Mouse (Mus musculus): ENCODE results near the gene Ces3a. TPM values are rescaled to one million over a fixed set of nuclear protein-coding genes. Genes with fewer than 3 reads are reported as not detected.
A peak's percentile ranks its signal among the peaks of the same experiment; 100 is the strongest.

Gene Ces3a
- polyA plus RNA-seq (2015; fragmentation: Nextera tagmentation; extraction: Ambion mirVana): 97.8 and 102 TPM in 2 replicates

GRCm38 (mm10) chr8:105048371-105048854, at the start of gene Ces3a:
TSS of gene Ces3a (plus strand) at chr8:105048601.
- Histone ChIP-seq H3K27ac (ENCODE audit: low read depth) (no peak within 1 kb of the TSS), H3K9me3 (ENCODE audit: low read length) (no peaks in the 10 kb centered on the region), H3K4me1 (ENCODE audit: insufficient read depth) (0 out of 2 replicates have a peak, but pooled peaks cover 2% of the 10 kb centered on the region), H3K36me3 (replicated peaks; ENCODE audit: insufficient read depth, low read length) (no peaks in the 10 kb centered on the region), H3K4me3 (ENCODE audit: low read depth, low read length) (no peak within 1 kb of the TSS), H3K4me2 (ENCODE audit: low read depth, low read length) (no peak within 1 kb of the TSS), H3K27me3 (ENCODE audit: insufficient read depth, low read length) (no peaks in the 10 kb centered on the region), H3K9ac (replicated peaks) (no peak within 1 kb of the TSS)
- TF ChIP-seq EP300 (IDR thresholded peaks at IDR 0.05; ENCODE audit: low read depth): no peak
- no peak for TF ChIP-seq CTCF (IDR thresholded peaks at IDR 0.05; ENCODE audit: low read depth)
- no peak for DNase-seq
- WGBS (ENCODE audit: insufficient replicate concordance): 64% methylated on average over 3 of the region's 3 CpGs
- ATAC-seq: no peak

- no peak for TF ChIP-seq EP300 (IDR thresholded peaks at IDR 0.05; ENCODE audit: low read depth)
- no peak for TF ChIP-seq CTCF (IDR thresholded peaks at IDR 0.05; ENCODE audit: low read depth)
- no peaks in the 10 kb centered on the region for H3K9me3 ChIP-seq (ENCODE audit: low read length)
- no peak overlapping the region for H3K27ac ChIP-seq (ENCODE audit: low read depth)
- 66% methylated on average over 6 of the region's 6 CpGs for WGBS (ENCODE audit: insufficient replicate concordance)
- no peak overlapping the region for H3K9ac ChIP-seq (replicated peaks)
- H3K4me3 ChIP-seq (ENCODE audit: low read depth, low read length): no peak overlapping the region
- H3K4me2 ChIP-seq (ENCODE audit: low read depth, low read length): no peak overlapping the region
- ATAC-seq (no peak), DNase-seq (no peak)
- H3K27me3 ChIP-seq (ENCODE audit: insufficient read depth, low read length): no peaks in the 10 kb centered on the region
- H3K4me1 ChIP-seq (ENCODE audit: insufficient read depth): peaks cover 5% of the 10 kb centered on the region
- no peaks in the 10 kb centered on the region for H3K36me3 ChIP-seq (replicated peaks; ENCODE audit: insufficient read depth, low read length)
Observed at GRCm38 (mm10) chr8:104999183-104999582, 49.2 kb upstream of the Ces3a start.

GRCm38 (mm10) chr8:105000586-105000985, 47.8 kb upstream of the Ces3a start, which contains the start of gene Ces2h:
TSS of gene Ces2h (plus strand) at chr8:105000853.
- Histone ChIP-seq H3K27ac (ENCODE audit: low read depth) (no peak within 1 kb of the TSS), H3K4me1 (ENCODE audit: insufficient read depth) (peaks cover 5% of the 10 kb centered on the region), H3K4me2 (ENCODE audit: low read depth, low read length) (no peak within 1 kb of the TSS), H3K9me3 (ENCODE audit: low read length) (no peaks in the 10 kb centered on the region), H3K36me3 (replicated peaks; ENCODE audit: insufficient read depth, low read length) (no peaks in the 10 kb centered on the region), H3K27me3 (ENCODE audit: insufficient read depth, low read length) (no peaks in the 10 kb centered on the region), H3K9ac (replicated peaks) (no peak within 1 kb of the TSS), H3K4me3 (ENCODE audit: low read depth, low read length) (no peak within 1 kb of the TSS)
- DNase-seq: no peak
- ATAC-seq: peak; percentile 67
- WGBS (ENCODE audit: insufficient replicate concordance): 67% methylated on average over 7 of the region's 7 CpGs
- TF ChIP-seq CTCF (IDR thresholded peaks at IDR 0.05; ENCODE audit: low read depth) (no peak), EP300 (IDR thresholded peaks at IDR 0.05; ENCODE audit: low read depth) (no peak)

GRCm38 (mm10) chr8:105010000-105010399, 38.4 kb upstream of the Ces3a start:
- ATAC-seq: peak; percentile 74

GRCm38 (mm10) chr8:105011136-105011535, 37.3 kb upstream of the Ces3a start:
- Histone ChIP-seq H3K27ac (ENCODE audit: low read depth) (0 out of 2 replicates have a peak overlapping the region, but pooled peaks have one; percentile 8), H3K36me3 (replicated peaks; ENCODE audit: insufficient read depth, low read length) (no peaks in the 10 kb centered on the region), H3K9me3 (ENCODE audit: low read length) (no peaks in the 10 kb centered on the region), H3K4me1 (ENCODE audit: insufficient read depth) (no peaks in the 10 kb centered on the region), H3K4me2 (ENCODE audit: low read depth, low read length) (no peak overlapping the region), H3K4me3 (ENCODE audit: low read depth, low read length) (no peak overlapping the region), H3K27me3 (ENCODE audit: insufficient read depth, low read length) (no peaks in the 10 kb centered on the region), H3K9ac (replicated peaks) (no peak overlapping the region)
- ATAC-seq (no peak), DNase-seq (peak; percentile 22)
- TF ChIP-seq CTCF (IDR thresholded peaks at IDR 0.05; ENCODE audit: low read depth) (peak; percentile 46), EP300 (IDR thresholded peaks at IDR 0.05; ENCODE audit: low read depth) (no peak)
- WGBS (ENCODE audit: insufficient replicate concordance): 72% methylated on average over 12 of the region's 12 CpGs

More at GRCm38 (mm10) chr8:105010000-105010399, 38.4 kb upstream of the Ces3a start:
- no peak for TF ChIP-seq CTCF (IDR thresholded peaks at IDR 0.05; ENCODE audit: low read depth)
- no peak for TF ChIP-seq EP300 (IDR thresholded peaks at IDR 0.05; ENCODE audit: low read depth)
- H3K27ac ChIP-seq (ENCODE audit: low read depth): peak overlapping the region; percentile 69
- no peaks in the 10 kb centered on the region for H3K4me1 ChIP-seq (ENCODE audit: insufficient read depth)
- H3K4me3 ChIP-seq (ENCODE audit: low read depth, low read length): no peak overlapping the region
- no peaks in the 10 kb centered on the region for H3K27me3 ChIP-seq (ENCODE audit: insufficient read depth, low read length)
- no peaks in the 10 kb centered on the region for H3K36me3 ChIP-seq (replicated peaks; ENCODE audit: insufficient read depth, low read length)
- no peak overlapping the region for H3K9ac ChIP-seq (replicated peaks)
- H3K9me3 ChIP-seq (ENCODE audit: low read length): no peaks in the 10 kb centered on the region
- DNase-seq: no peak
- H3K4me2 ChIP-seq (ENCODE audit: low read depth, low read length): no peak overlapping the region
- 62% methylated on average over 2 of the region's 2 CpGs for WGBS (ENCODE audit: insufficient replicate concordance)

GRCm38 (mm10) chr8:105014391-105014790, 34.0 kb upstream of the Ces3a start:
- Histone ChIP-seq H3K27me3 (ENCODE audit: insufficient read depth, low read length) (no peaks in the 10 kb centered on the region), H3K4me2 (ENCODE audit: low read depth, low read length) (no peak overlapping the region), H3K36me3 (replicated peaks; ENCODE audit: insufficient read depth, low read length) (no peaks in the 10 kb centered on the region), H3K27ac (ENCODE audit: low read depth) (no peak overlapping the region), H3K9me3 (ENCODE audit: low read length) (no peaks in the 10 kb centered on the region), H3K4me1 (ENCODE audit: insufficient read depth) (no peaks in the 10 kb centered on the region), H3K9ac (replicated peaks) (no peak overlapping the region), H3K4me3 (ENCODE audit: low read depth, low read length) (no peak overlapping the region)
- WGBS (ENCODE audit: insufficient replicate concordance): 77% methylated on average over 5 of the region's 5 CpGs
- TF ChIP-seq EP300 (IDR thresholded peaks at IDR 0.05; ENCODE audit: low read depth) (no peak), CTCF (IDR thresholded peaks at IDR 0.05; ENCODE audit: low read depth) (no peak)
- DNase-seq (no peak), ATAC-seq (no peak)
